Mouse (Mus musculus) limb, embryonic 15.5 days (tissue): Measurements from ENCODE around the gene Timm13. TPM values are rescaled to one million over a fixed set of nuclear protein-coding genes. Genes with fewer than 3 reads are reported as not detected.
A peak's percentile ranks its signal among the peaks of the same experiment; 100 is the strongest.

ENCODE experiments used
- ATAC-seq: fragments of 200-750 bp; cut with Nextera tagmentation; 2 replicates; pipeline ENCODE4 v1.8.0; 2017; ENCODE audit warnings: low read depth, moderate TSS enrichment; ENCODE audit not compliant: insufficient number of reproducible peaks, low FRiP score, low TSS enrichment
- H3K27ac ChIP-seq: fragments of 300-500 bp; sonication (generic); 2 replicates; pipeline ENCODE4 v1.5.1; 2015; ENCODE audit warnings: moderate library complexity, mild to moderate bottlenecking, inconsistent platforms
- H3K27me3 ChIP-seq: fragments of 300-500 bp; sonication (generic); 2 replicates; pipeline ENCODE4 v1.6.1; 2015; ENCODE audit warnings: inconsistent platforms
- H3K36me3 ChIP-seq: fragments of 300-500 bp; sonication (generic); 2 replicates; pipeline ENCODE4 v1.6.1; 2015; ENCODE audit warnings: inconsistent platforms
- H3K4me1 ChIP-seq: fragments of 300-500 bp; sonication (generic); 2 replicates; pipeline ENCODE4 v1.6.1; 2015; ENCODE audit warnings: inconsistent platforms
- H3K4me2 ChIP-seq: fragments of 300-500 bp; sonication (generic); 2 replicates; pipeline ENCODE4 v1.6.1; 2015; ENCODE audit warnings: mild to moderate bottlenecking, inconsistent platforms
- H3K4me3 ChIP-seq: fragments of 300-500 bp; sonication (generic); 2 replicates; pipeline ENCODE4 v1.5.1; 2015; ENCODE audit warnings: mild to moderate bottlenecking, inconsistent platforms
- H3K9ac ChIP-seq: fragments of 300-500 bp; sonication (generic); 2 replicates; pipeline ENCODE4 v1.6.1; 2015; ENCODE audit warnings: inconsistent platforms
- H3K9me3 ChIP-seq: fragments of 300-500 bp; sonication (generic); 2 replicates; pipeline ENCODE4 v1.6.1; 2016; ENCODE audit warnings: inconsistent platforms
- WGBS: fragments of 180-500 bp; shearing (Covaris S2); methylation state at CpG from one replicate; pipeline ENCODE4 v1.1.7; 2015; 5-methylcytosine and 5-hydroxymethylcytosine counted together
- polyA plus RNA-seq: library from polyadenylated mRNA; unstranded; fragments of >200 nt; fragmentation: Nextera tagmentation; extraction: Ambion mirVana; gene quantifications from 2 replicates; pipeline ENCODE4 v1.2.1, GENCODE M21; 2015

Timm13 gene
- polyA plus RNA-seq, 1 experiment from 2014 or later, result 329 TPM

DNA sequence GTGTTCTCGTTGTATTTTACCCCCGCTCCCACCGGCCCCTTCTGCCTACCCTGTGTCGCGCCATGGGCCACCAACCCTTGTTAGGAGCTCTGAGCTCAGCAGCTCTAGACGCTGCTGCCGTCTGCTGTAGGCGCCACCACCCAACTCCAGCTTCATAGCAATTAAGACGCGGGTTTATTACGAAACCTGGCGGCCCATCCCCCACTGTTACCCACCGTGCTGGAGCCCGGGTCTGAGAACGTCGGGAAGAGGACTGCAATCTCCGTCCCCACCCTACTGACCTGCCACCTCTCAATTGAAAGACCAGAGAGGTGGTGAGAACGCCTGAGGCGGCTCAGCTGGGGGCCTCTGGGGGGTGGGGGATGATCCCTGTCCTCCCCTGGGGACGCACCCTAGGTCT lies 31.4 kb upstream of the Timm13 start:
- H3K9me3 ChIP-seq, result no peaks in the 10 kb centered on the region
- WGBS, result 1% methylated on average over 20 of the region's 20 CpGs
- peaks cover 6% of the 10 kb centered on the region; the same call in 1 of the 2 replicates for H3K27me3 ChIP-seq
- H3K27ac ChIP-seq, result peak overlapping the region; percentile 67
- H3K9ac ChIP-seq, result 0 out of 2 replicates have a peak overlapping the region, but pooled peaks have one; percentile 14
- ATAC-seq, result no peak
- H3K36me3 ChIP-seq, result no peaks in the 10 kb centered on the region
- peak overlapping the region; percentile 67 for H3K4me3 ChIP-seq
- H3K4me2 ChIP-seq, result peak overlapping the region; percentile 72
- H3K4me1 ChIP-seq, result peaks cover 78% of the 10 kb centered on the region

DNA sequence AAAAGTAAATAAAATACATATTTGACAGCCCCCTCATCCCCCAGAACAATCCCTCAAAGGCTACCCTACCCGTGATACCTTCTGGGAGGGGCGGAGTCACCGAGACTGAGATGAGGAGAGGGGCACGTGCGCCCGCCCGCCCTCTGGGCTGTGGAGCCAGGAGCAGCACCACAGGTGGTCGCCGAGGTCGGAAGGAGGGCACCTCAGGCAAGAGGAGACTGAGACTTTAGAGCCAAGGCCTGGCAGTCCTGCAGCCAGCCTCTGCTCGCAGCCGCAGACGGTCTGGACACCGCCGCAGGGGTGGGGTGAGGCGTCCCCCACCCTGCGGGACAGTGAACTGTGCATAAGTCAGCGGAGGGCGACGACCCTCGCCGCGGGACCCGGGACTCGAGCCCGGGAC lies 30.9 kb upstream of the Timm13 start:
- H3K27me3 ChIP-seq, result peaks cover 6% of the 10 kb centered on the region; the same call in 1 of the 2 replicates
- no peak for ATAC-seq

DNA sequence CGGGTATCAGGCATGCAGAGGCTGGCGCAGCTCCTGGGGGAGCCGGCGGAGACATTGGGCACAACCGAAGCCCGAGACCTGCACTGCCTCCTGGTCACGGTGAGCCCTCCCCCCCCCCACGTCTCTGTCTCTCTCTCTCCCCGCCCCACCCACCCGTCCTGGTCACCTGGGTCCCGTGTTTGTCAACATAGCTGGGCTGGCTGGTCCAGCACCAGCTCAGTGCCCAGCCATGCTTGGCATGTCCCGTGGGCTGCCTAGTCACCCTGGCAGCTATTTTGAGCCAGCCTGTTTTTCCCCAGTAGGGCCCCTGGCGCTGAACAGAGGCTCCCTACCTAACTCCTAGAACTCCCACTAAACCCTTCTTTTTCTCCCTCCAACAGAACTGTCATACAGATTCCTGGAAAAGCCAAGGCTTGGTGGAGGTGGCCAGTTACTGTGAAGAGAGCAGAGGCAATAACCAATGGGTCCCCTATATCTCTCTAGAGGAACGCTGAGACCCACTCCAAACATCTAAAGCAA lies 30.4 kb upstream of the Timm13 start:
- peaks cover 68% of the 10 kb centered on the region for H3K4me1 ChIP-seq
- H3K9me3 ChIP-seq, result no peaks in the 10 kb centered on the region
- peaks cover 6% of the 10 kb centered on the region; the same call in 1 of the 2 replicates for H3K27me3 ChIP-seq
- no peak for ATAC-seq
- peak overlapping the region; percentile 72 for H3K9ac ChIP-seq
- H3K4me3 ChIP-seq, result peak overlapping the region; percentile 67
- WGBS, result 7% methylated on average over 14 of the region's 14 CpGs
- H3K27ac ChIP-seq, result no peak overlapping the region; the same call in 1 of the 2 replicates
- H3K36me3 ChIP-seq, result no peaks in the 10 kb centered on the region
- peak overlapping the region; percentile 72 for H3K4me2 ChIP-seq

More for the DNA sequence above, 30.9 kb upstream of the Timm13 start:
- Histone ChIP-seq H3K9me3 (no peaks in the 10 kb centered on the region), H3K4me1 (peaks cover 73% of the 10 kb centered on the region), H3K27ac (0 out of 2 replicates have a peak overlapping the region, but pooled peaks have one; percentile 29), H3K9ac (no peak overlapping the region), H3K4me2 (peak overlapping the region; percentile 72), H3K36me3 (no peaks in the 10 kb centered on the region), H3K4me3 (peak overlapping the region; percentile 67)
- WGBS, result 4% methylated on average over 26 of the region's 26 CpGs

DNA sequence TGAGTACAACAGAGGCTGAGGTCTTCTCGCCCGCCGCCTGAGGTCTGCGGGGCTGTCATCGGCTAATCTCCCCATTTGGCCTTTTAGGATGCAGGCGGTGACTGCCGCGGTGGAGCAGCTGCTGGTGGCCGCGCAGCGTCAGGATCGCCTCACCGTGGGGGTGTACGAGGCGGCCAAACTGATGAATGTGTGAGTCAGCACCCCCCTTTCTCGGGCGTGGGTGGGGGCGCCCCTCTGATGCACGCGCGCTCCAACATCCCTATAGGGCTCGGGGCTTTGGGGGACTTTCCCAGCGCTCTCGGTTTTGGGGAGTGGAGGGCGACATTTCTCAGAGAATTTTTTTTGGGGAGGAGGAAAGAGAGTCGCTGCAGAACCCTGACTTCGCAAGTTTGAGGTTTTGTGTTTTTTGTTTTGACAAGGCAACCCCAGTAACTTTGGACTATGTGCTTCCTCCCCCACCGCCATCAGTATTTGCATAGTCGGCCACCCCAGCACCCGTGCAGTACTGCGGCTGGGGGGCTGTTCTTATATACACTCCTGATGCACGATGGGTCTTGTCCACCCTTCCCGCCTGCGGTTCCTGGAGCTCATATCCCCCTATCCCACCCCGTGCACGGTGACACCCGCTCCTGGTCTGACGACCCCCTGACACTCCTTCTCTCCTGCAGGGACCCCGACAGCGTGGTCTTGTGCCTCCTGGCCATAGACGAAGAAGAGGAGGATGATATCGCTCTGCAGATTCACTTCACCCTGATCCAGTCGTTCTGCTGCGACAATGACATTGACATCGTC lies 29.8 kb upstream of the Timm13 start:
- H3K4me3 ChIP-seq, result peak overlapping the region; percentile 67
- ATAC-seq, result no peak
- H3K27me3 ChIP-seq, result peaks cover 6% of the 10 kb centered on the region; the same call in 1 of the 2 replicates
- H3K4me1 ChIP-seq, result peaks cover 62% of the 10 kb centered on the region
- H3K36me3 ChIP-seq, result no peaks in the 10 kb centered on the region
- under 1% methylated on average over 43 of the region's 45 CpGs for WGBS
- no peaks in the 10 kb centered on the region for H3K9me3 ChIP-seq
- peak overlapping the region; percentile 85 for H3K27ac ChIP-seq
- H3K9ac ChIP-seq, result peak overlapping the region; percentile 72
- H3K4me2 ChIP-seq, result peak overlapping the region; percentile 72

DNA sequence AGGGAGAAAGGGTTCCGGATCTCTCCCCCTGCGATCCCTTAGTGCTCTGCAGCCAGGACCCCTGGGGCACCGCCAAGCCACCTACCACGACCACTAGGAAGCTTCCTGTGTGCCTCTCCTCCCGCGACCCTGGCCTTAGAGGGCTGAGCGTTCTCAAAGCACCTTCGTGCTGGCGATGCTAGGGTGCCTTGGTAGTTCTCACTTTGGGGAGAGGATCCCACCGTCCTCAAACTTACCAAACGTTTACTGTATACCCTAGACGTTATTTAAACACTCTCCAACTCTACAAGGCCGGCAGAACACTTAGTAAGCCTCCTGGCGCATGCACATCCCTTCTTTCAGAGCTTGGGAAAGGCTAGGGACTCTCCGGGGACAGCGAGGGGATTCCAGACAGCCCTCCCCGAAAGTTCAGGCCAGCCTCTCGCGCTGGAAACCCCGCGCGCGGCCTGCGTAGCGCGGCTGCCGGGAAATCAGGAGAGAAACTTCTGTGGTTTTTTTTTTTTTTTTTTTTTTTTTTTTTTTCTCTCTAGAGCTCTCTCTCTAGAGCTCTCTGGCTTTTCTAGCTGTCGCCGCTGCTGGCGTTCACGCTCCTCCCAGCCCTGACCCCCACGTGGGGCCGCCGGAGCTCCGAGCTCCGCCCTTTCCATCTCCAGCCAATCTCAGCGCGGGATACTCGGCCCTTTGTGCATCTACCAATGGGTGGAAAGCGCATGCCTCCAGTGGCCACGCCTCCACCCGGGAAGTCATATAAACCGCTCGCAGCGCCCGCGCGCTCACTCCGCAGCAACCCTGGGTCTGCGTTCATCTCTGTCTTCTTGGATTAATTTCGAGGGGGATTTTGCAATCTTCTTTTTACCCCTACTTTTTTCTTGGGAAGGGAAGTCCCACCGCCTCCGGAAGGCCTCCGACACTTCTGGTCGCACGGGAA lies 28.8 kb upstream of the Timm13 start, which contains the start of gene Gadd45b:
Gadd45b (plus strand) TSS at position 775 of the 928 bp plus-strand sequence.
- no peaks in the 10 kb centered on the region for H3K9me3 ChIP-seq
- under 1% methylated on average over 56 of the region's 56 CpGs for WGBS
- peak; percentile 91 for ATAC-seq
- no peaks in the 10 kb centered on the region for H3K36me3 ChIP-seq
- peak within 1 kb of the TSS; percentile 95 for H3K27ac ChIP-seq
- peak within 1 kb of the TSS; percentile 94 for H3K4me2 ChIP-seq
- H3K4me3 ChIP-seq, result peak within 1 kb of the TSS; percentile 67
- peaks cover 53% of the 10 kb centered on the region for H3K4me1 ChIP-seq
- H3K27me3 ChIP-seq, result peaks cover 6% of the 10 kb centered on the region; the same call in 1 of the 2 replicates
- H3K9ac ChIP-seq, result peak within 1 kb of the TSS; percentile 72

DNA sequence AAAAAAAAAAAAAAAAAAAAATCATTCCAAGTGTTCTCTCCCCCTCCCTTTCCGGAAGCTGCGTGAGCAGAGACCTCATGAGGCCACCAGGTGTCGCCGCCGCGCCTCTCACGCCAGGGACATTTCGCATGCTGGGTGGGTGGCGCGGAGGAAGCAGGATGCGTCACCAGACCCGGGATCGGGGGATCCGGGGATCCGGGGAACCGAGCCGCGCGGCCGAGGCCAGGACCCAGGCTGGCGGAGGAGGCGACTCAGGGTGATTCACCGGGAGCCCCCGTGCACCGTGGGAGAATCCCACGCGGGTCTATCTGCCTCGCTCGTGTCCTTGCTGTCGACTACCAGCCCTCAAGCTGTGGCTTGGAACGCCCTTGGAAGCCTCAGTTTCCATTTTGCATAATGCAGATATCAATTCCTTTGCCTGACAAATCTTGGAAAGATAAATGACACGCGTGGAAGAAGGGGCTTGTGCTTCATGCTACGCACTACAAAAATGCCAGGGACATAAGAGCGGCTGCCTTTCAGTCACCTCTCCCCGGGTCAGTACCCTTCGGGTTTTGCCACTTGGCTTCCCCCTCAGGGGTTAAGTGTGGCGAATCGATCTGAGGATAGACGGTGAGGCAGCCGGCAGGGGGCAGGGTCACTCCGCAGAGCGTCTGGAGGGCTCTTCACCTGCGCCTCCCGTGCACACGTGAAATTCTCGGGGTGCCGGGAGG lies 28.0 kb upstream of the Timm13 start:
- H3K4me3 ChIP-seq, result peak overlapping the region; percentile 67
- peaks cover 3% of the 10 kb centered on the region; the same call in 1 of the 2 replicates for H3K27me3 ChIP-seq
- H3K9me3 ChIP-seq, result no peaks in the 10 kb centered on the region
- H3K4me2 ChIP-seq, result peak overlapping the region; percentile 94
- H3K27ac ChIP-seq, result peak overlapping the region; percentile 95
- under 1% methylated on average over 46 of the region's 48 CpGs for WGBS
- no peaks in the 10 kb centered on the region for H3K36me3 ChIP-seq
- no peak for ATAC-seq
- peaks cover 46% of the 10 kb centered on the region for H3K4me1 ChIP-seq
- H3K9ac ChIP-seq, result peak overlapping the region; percentile 55

DNA sequence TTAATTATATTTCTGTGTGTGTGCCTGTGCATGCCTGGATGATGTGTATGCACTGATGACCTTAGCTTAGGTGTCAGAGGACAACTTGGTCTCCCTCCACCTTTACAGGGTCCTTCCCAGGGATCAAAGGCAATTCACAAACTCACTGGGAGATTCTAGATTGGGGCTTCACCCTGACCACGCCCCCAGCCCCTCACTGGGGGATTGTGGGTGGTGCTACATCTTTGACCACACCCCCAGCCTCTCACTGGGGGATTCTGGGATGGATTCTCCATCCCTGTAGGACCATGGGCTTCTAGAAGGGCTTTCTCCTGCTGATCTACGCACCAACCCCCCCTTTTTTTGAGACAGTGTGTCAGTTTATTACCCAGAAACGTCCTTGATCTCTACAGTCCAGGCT lies 24.7 kb upstream of the Timm13 start:
- no peak for ATAC-seq
- 49% methylated on average over 3 of the region's 3 CpGs for WGBS

DNA sequence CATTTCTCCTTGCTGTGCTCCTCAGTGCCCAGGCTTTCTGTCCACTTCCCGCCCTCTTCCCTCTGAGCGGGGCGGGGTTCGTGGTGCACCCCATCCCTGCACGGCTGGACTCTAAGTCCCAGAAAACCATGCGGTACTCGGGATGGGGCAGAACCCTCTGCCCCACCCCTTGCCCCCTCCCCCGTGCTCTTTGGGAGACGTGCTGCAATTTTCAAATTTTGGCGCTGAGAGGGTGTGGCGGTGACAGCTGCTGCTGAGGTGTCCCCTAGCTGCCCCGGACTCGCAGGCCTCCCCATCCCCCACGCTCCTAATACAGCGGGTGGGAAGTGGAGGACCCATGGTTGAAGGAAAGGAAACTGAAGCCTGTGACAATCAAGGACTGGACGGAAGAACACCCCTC lies 21.2 kb upstream of the Timm13 start:
- Histone ChIP-seq H3K27me3 (no peaks in the 10 kb centered on the region), H3K4me1 (peaks cover 22% of the 10 kb centered on the region), H3K9me3 (no peaks in the 10 kb centered on the region), H3K4me3 (peak overlapping the region; percentile 35), H3K27ac (0 out of 2 replicates have a peak overlapping the region, but pooled peaks have one; percentile 27), H3K36me3 (no peaks in the 10 kb centered on the region), H3K9ac (no peak overlapping the region), H3K4me2 (peak overlapping the region; percentile 56)
- 5% methylated on average over 16 of the region's 16 CpGs for whole genome bisulfite sequencing
- peak; percentile 64 for ATAC-seq

More for the DNA sequence above, 24.7 kb upstream of the Timm13 start:
- H3K4me1 ChIP-seq, result peaks cover 24% of the 10 kb centered on the region
- H3K36me3 ChIP-seq, result no peaks in the 10 kb centered on the region
- no peak overlapping the region for H3K4me3 ChIP-seq
- no peak overlapping the region for H3K27ac ChIP-seq
- no peak overlapping the region for H3K9ac ChIP-seq
- H3K27me3 ChIP-seq, result no peaks in the 10 kb centered on the region
- H3K4me2 ChIP-seq, result no peak overlapping the region
- H3K9me3 ChIP-seq, result no peaks in the 10 kb centered on the region

DNA sequence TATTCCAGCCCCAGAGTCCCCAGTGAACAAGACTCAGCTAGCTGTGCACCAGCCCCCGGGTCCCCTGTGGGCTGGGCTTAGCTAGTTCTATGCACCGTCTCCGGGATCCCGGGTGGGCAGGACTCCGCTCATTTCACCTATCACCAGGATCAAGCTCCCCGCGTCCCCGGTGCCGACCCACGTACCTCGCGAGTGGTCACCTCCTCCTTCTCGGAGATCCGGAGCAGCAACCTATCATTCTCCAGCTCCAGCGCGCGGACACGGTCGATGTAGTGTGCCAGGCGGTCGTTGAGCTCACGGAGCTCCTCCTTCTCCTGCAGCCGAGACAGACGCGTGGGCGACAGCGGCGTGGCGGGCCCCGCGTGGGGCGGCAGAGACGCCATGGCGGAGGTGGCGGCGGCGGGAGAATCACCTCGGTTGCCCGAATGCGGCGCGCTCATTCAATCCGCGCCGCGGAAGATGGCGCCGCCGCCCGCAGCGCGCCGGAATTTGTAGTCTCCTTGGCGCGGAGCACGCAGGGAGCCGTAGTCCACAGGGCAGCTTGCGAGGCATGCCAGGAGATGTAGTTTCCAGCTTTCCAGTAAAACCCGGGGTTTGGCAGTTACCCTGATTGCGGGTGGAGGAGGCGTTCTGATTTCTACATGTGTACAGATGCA lies 17.1 kb upstream of the Timm13 start, which contains the start of gene Lmnb2:
Lmnb2 (minus strand) TSS at position 467 of the 656 bp plus-strand sequence.
- peak within 1 kb of the TSS; percentile 94 for H3K4me2 ChIP-seq
- no peaks in the 10 kb centered on the region for H3K9me3 ChIP-seq
- no peaks in the 10 kb centered on the region for H3K27me3 ChIP-seq
- H3K4me3 ChIP-seq, result peak within 1 kb of the TSS; percentile 96
- H3K36me3 ChIP-seq, result peaks cover 12% of the 10 kb centered on the region; the same call in 1 of the 2 replicates
- H3K9ac ChIP-seq, result peak within 1 kb of the TSS; percentile 68
- peak within 1 kb of the TSS; percentile 55 for H3K27ac ChIP-seq
- ATAC-seq, result 0 out of 2 replicates have a peak, but pooled peaks have one; percentile 35
- peaks cover 43% of the 10 kb centered on the region for H3K4me1 ChIP-seq
- WGBS, result under 1% methylated on average over 61 of the region's 61 CpGs

DNA sequence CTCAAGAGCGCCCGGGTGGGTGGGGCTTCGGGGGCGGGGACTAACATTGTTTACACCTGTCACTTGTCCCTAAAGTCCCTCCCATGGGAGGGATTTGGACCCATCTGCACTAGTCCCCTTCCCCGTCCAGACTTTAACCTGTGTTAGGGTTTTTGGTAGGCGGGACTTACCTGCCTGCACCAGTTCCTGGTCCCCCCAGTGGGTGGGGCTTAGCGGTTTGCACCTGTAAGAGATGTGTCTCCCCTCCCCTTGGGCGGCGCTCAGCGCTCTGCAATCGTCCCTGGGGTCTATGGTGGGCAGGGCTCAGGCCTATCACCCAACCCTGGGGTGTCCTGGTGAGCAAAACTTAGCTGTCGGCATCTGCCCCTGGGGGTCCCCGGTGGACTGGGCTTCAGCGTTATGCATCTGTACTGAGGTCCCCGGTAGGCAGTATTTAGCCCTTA lies 16.6 kb upstream of the Timm13 start:
- Histone ChIP-seq H3K27me3 (no peaks in the 10 kb centered on the region), H3K9me3 (no peaks in the 10 kb centered on the region), H3K27ac (peak overlapping the region; percentile 55), H3K36me3 (peaks cover 16% of the 10 kb centered on the region; the same call in 1 of the 2 replicates), H3K4me3 (peak overlapping the region; percentile 96), H3K4me2 (peak overlapping the region; percentile 94), H3K9ac (peak overlapping the region; percentile 68), H3K4me1 (peaks cover 44% of the 10 kb centered on the region)
- ATAC-seq, result no peak
- 2% methylated on average over 15 of the region's 15 CpGs for WGBS
